Mouse (Mus musculus): ENCODE results near the gene Ston2.

Gene Ston2

DNA sequence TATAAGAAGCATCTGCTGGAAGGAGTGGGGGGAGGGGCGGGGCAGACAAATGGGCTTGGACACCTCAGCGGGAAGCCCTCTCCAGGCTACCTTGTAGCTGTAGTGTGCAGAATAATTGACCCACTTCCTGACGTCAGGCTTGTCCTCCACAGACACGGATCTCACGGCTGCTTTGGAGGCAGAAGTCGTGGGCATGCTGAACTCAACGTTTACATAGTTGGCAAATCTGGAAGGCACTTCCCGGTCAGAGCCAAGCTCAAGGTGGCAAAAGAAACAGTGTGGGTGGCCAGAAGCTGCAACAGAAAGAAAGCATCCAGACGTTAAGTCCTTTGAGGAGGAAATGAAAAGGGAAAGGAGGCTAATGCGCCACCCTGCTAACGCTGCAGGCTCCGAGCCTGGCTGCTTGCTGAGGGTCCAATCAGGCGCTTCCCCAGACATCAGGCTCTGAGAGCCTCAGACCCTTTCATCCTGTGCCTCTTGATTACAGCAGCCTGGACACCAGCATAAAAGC is 146.5 kb downstream of the Ston2 start:
- no peak for TF ChIP-seq GATA4 (IDR thresholded peaks at IDR 0.05; ENCODE audit: insufficient replicate concordance, low read length)

DNA sequence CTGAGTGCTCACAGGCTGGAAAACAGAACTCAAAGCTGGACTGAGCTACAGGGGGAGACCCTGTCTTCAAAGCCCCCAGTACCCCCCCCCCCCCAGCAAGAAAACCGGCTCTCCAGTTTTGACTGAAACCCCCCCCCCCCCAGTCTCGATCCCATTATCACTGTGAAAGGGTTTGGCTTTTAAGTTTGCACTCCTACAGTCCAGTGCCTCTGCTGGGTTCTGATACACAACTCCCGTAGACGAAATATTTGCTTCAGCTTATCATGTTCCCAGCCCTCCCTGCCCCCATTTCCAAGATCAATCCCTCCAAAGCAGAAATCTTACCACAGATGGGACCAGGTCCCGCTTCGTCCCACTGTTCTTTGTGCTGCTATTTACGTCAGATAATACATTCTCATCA is 147.1 kb downstream of the Ston2 start:
- TF ChIP-seq GATA4 (IDR thresholded peaks at IDR 0.05; ENCODE audit: insufficient replicate concordance, low read length): no peak

DNA sequence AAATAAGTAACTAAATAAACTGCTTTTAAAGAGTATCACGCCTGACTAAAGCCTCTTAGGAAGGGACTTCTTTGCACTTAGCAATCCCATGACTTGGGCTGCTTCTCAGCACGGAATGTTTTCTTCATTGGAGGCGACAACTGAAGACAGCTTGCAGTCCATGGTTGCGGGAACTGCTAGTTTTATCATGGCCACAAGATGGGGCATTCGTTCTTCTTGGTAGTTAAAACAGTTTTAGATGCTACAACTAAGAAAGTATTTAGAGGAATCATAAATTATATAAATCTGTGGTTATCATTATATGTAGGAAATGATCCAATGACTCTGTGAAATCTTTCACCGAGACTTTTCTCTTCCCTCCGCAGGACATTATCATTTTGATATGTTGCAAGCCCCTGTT is 147.5 kb downstream of the Ston2 start:
- no peak for TF ChIP-seq GATA4 (IDR thresholded peaks at IDR 0.05; ENCODE audit: insufficient replicate concordance, low read length)

DNA sequence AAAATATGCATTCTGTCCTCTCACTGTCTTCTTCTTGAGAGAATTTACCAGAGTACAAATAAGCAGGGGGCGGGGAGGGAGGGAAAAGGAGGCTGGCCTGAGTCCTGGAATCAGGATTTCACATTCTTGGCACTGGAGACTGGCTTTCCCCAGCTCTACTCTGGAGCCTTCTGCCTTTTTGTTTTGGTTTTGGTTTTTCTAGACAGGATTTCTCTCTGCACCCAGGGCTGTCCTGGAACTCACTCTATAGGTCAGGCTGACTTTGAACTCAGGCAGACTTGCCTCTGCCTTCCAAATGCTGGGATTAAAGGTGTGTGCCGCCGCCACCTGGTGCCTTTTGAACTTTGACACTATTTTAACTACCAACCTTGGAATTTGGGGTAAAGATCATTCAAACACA is 149.8 kb downstream of the Ston2 start:
- no peak for TF ChIP-seq GATA4 (IDR thresholded peaks at IDR 0.05; ENCODE audit: insufficient replicate concordance, low read length)

DNA sequence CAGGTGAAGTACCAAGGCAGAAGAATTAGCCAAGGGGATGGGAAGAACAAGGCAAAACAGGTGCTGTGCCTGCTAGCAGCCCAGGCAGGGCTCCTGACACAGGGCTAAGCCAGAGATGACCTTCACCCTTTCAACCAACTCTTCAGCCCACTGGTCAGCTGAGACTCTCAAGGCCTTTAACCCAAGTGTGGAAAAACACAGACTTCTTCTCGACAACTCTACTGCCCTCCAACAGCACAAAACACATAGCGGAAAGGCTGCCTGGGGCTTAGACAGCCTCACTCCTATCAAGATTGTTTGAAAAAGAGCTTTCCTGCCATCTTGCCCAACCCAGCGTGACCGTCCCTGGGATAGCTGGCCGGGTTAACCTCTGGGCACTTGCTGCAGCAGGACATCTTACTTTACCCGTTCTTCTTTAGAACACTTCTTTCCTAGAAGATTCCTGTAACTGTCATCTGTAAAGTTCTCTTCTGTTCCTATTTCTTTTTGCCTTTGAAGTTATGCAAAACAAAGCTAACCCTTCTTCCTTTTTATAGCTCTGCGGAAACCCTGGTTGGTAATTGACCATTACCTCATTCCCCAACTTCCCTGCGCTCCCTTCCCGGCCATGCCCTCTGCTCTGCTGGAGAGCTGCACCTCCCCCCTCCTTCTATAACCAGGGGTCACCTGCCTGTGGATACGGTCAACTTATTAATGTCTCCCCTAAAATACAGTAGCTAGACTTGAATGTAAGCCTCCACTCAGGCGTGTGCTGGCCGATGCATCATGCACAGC is 150.9 kb downstream of the Ston2 start:
- no peak for TF ChIP-seq GATA4 (IDR thresholded peaks at IDR 0.05; ENCODE audit: insufficient replicate concordance, low read length)

DNA sequence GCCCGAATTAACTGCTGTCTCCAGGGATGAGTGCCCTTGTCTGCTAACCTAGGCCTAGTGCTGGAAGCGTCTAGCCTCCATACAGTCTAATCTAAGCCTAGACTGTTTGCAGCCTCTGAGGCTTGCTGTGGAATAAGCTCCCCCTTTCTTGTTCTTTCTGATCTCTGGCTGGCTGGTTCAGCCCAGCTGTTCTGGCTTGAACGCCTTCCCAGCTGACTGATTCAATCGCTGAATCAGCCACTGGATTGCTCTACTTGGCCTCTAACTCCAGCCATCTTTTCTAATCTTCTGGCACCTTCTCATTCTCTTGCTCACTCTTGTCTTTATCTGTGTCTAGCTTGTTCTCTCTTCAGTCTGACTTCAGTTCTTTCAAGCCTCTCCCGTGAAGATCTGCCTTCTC is 161.7 kb downstream of the Ston2 start:
- no peak for TF ChIP-seq GATA4 (IDR thresholded peaks at IDR 0.05; ENCODE audit: insufficient replicate concordance, low read length)

DNA sequence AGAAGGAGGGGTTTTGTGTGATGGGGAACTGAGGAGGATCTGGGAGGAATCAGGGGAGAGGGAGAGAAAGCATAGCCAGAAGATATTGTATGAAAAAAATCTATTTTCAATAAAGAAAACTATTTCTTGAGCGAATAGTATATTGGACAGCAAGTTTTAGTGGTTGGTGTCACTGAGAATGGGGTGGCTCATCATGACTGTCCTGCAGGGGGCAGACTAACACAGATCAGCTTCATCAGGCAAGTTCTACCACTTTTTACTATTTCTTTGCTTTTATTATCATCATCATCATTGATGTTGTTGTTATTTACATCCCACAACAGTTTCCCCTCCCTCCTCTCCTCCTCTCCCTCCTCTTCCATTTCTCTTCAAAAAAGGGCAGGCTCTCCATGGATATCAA is 163.2 kb downstream of the Ston2 start:
- TF ChIP-seq GATA4 (IDR thresholded peaks at IDR 0.05; ENCODE audit: insufficient replicate concordance, low read length): no peak

DNA sequence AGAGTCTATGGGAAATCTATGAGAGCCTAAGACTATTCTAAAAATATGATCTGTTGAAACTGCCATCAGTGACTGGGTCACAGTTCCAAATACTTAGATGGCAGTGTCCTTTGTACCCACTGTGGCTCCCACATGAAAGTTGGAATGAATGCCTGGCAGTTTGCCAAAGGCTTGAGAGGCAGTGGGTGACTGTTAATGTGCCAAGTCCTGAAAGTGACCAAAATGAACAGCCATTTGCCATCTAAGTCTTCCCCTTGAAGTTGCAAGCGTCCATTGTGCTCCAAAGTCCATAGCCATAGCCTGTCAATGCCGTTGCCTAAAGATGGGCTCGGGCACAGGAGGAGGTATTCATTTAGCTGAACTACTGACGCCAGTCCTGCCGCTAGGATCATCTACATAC is 178.8 kb downstream of the Ston2 start:
- TF ChIP-seq GATA4 (IDR thresholded peaks at IDR 0.05; ENCODE audit: insufficient replicate concordance, low read length): no peak

DNA sequence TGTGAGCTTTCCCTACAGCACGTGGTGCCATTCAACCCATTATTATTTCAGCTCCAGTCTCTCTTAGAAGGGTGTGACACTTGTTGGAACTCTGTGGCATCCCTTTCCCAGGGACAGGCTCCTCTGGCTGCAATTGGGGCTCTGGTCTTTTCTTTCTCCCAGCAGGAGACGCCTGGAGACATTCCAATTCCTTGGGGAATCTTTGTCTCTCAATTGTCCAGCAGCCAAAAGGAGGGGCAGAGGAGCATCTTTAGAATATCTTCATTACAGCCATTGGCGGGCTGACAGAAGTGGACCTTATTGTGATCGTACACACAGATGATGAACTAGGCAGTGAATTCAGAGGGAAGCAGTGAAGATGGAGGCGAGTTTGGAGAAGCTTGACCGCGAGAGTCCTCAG is 180.5 kb downstream of the Ston2 start:
- no peak for TF ChIP-seq GATA4 (IDR thresholded peaks at IDR 0.05; ENCODE audit: insufficient replicate concordance, low read length)

DNA sequence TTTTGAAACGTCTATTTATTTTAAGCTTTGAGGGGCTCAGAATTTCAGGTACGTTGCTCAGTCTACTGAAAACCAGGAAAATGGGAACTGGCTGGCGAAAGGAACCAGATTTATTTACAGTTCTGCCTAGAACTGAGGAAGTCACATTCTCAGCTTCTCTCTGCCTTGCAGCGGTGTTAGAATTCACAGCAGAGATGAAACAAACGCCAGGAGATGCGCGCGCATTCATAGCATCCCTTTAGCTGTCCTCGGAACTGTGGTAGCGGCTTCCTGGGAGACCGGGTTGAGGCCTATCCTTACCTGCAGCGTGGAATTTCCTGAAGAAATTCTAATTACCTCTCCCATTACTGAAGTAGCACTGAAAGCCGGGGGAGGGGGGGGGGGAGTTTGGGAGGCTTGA is 181.5 kb downstream of the Ston2 start:
- no peak for TF ChIP-seq GATA4 (IDR thresholded peaks at IDR 0.05; ENCODE audit: insufficient replicate concordance, low read length)

DNA sequence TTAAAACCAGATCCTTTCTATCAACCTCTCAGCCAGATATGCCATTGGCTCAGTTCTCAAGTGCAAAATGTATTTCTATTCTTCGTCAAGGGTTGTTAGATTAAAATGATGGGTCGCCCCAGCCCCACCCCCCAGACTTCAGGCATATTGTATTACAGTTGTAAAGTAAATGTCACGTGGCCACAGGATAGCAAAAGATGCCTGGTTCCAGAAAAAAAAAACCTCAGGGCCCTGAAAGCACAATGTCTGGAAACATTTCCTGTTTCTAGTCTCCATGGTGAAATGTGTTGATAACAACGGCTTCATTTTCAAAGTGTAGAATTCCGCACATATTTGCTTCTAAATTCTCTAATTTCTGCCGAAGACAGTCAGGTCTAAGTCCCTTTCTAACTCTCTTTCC is 183.6 kb downstream of the Ston2 start:
- no peak for TF ChIP-seq GATA4 (IDR thresholded peaks at IDR 0.05; ENCODE audit: insufficient replicate concordance, low read length)

DNA sequence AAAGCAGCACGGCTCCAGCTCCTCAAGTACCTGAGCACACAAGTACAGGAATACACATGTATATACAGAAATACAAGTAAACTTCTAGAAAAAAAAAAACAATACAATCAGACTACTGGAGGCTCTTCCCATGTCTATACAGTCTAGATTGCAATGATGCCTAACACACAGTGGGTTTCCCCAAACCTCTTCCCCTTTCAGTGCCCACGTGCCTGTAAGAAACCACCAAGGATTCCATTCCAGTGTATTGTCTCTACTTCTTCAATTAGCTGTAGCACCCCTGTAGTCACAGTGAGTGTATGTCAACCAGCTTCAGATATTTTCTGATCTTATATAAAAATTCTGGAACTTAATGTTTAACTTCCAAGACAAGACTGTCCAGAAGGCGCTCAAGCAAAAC is 196.1 kb downstream of the Ston2 start:
- TF ChIP-seq GATA4 (IDR thresholded peaks at IDR 0.05; ENCODE audit: insufficient replicate concordance, low read length): no peak

DNA sequence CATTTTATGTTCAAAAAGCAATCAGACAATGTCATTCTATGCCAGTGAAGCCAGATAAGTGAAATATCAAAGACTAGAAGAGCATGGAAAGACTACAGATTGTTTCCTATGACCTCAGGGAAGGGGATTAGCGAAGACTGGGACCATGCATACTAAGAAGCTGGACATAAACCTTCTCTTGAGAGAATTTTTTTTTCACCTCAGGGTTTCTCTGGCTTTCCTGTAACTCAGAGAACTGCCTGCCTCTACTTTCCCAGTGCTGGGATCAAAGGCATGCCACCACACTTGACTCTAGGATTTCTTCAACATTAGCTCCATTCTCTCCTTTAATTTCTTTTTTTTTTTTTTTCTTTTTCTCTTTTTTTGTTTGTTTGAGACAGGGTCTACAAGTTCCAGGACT is 197.0 kb downstream of the Ston2 start:
- TF ChIP-seq GATA4 (IDR thresholded peaks at IDR 0.05; ENCODE audit: insufficient replicate concordance, low read length): no peak

DNA sequence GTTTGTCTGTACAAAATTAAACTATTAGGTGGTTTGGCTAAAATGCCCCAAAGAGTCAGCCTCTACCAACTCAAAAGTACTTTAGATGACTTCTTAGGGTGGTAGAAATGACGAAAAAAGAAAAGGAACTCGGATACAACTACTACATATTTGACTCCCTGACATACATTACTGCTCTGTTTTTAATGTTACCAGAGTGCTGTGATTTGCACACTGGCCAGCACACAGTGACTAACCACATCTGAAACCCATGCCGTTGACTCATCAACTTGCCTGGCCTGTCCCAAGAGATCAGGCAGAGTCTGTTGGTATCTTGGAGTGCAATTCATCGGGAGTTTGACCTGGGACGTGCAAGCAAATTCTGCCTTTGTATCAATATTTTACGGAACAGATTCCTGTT is 197.5 kb downstream of the Ston2 start:
- TF ChIP-seq GATA4 (IDR thresholded peaks at IDR 0.05; ENCODE audit: insufficient replicate concordance, low read length): no peak

DNA sequence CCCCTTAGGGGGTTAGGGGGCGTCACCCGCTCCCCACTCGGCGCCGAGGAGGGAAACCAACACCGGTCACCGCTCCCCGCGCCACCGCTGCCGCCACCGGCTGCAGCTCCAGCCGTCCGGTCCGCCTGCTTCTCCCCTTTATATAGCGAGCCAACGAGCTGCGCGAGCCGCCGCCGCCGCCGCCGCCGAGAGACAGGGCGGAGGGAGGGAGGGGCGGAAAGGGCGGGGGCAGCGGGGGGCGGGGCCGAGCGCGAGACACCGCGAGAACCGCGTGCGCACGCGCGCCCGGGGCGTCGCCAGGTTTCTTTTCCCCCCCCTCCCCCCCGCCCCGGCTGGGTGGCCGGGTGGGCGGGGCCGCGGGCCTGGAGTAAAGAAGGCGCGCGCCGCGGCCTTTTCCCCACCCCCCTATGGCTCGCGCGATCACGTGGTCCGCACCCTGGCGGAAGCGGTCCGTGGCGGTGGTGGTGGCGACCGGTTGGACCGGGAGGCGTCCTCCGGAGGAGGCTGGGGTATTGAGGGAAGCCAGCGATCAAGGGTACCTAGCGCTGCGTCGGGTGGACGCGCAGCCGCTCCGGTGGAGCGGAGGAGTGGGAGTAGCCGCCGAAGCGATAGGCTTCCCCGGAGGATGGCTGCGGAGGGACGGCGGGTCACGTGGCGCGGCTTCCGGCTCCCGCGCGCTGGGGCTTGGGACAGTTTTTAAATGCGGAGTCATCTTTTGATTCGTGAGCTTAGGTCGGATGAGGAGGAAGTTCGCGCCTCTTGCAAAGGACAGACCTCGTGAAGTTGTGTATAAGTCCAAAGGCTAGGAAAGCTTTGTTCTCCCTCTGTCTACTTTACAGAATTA is 198.1 kb downstream of the Ston2 start, which contains the start of gene Gtf2a1:
Gene Gtf2a1, minus strand, starts transcription at position 641 of the 844 bp plus-strand sequence.
- peak; percentile 35; the same call in 1 of the 2 replicates for TF ChIP-seq GATA4 (IDR thresholded peaks at IDR 0.05; ENCODE audit: insufficient replicate concordance, low read length)

DNA sequence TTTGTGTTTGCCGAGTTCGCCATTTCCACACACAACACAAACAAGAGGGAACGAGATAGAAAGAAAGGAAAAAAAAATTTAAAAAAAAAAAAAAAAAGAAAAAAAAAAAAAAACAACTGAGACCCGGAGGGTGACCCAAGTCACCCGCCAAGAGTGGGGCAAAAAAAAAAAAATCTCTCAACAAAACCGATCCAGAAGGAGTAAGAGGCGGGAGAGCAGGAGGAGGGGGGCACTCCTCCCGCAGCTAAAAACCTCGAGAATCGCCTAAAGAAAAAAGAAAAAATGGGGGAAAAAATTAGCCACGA is 198.7 kb downstream of the Ston2 start:
- no peak for TF ChIP-seq GATA4 (IDR thresholded peaks at IDR 0.05; ENCODE audit: insufficient replicate concordance, low read length)

Data from liver, adult (tissue).